Comparison of ENCODE assay signal across 17 mouse cellular contexts in the genomic region with DNA sequence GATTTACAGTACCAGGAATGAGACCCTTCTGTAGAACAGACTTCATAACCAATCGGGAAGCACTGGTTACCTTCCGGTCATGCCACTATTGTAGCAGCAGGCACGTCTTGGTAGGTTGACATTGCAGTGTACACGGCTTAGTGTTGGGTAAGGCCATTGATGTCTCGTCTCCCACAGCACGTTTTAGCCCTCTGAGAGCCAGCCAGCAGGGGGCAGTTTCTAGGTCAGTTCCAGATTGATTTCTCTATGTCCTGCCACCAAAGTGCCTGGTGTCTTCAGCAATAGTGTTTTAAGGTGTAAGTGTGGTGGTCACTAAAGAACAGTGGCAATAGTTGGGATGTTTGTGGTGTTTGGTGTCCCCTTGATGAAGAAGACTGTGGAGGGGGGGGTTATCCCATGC.
"Had no signal": no experiment of that assay in that cellular context is flagged by ENCODE, and none has a peak within 500 bp of the region (broad histone marks: within the 10 kb centered on the region; RNA-seq: fewer than 3 reads in every experiment).

No protein-coding gene starts in this region.

- H3K36me3 ChIP-seq: limb, embryonic 13.5 days; liver, embryonic 13.5 days; midbrain, embryonic 10.5 days; neural tube, embryonic 12.5 days; stomach, embryonic 15.5 days had no signal

- H3K4me3 ChIP-seq: limb, embryonic 13.5 days; liver, embryonic 13.5 days; midbrain, embryonic 10.5 days; myocyte; neural tube, embryonic 12.5 days; stomach, embryonic 15.5 days had no signal

- DNase-seq: kidney, adult 9 months; kidney, postnatal 36 days; layer of hippocampus, adult 9-11 months; left cerebral cortex, postnatal 4 days; liver, embryonic 13.5 days; lung, adult 2 months; lung, postnatal 4 days; midbrain, embryonic 14.5 days; thymus, adult 2 months; thymus, postnatal 25 days had no signal

- H3K9ac ChIP-seq: limb, embryonic 13.5 days; liver, embryonic 13.5 days; neural tube, embryonic 12.5 days; stomach, embryonic 15.5 days had no signal

- H3K27me3 ChIP-seq: limb, embryonic 13.5 days; liver, embryonic 13.5 days; neural tube, embryonic 12.5 days; stomach, embryonic 15.5 days had no signal

- H3K4me1 ChIP-seq: limb, embryonic 13.5 days; liver, embryonic 13.5 days; midbrain, embryonic 10.5 days; neural tube, embryonic 12.5 days; stomach, embryonic 15.5 days had no signal

- ATAC-seq: lung, postnatal 0 days had no signal

- H3K9me3 ChIP-seq: limb, embryonic 13.5 days; liver, embryonic 13.5 days; midbrain, embryonic 10.5 days; neural tube, embryonic 12.5 days; stomach, embryonic 15.5 days had no signal

- H3K27ac ChIP-seq: kidney, postnatal 0 days; limb, embryonic 13.5 days; liver, embryonic 13.5 days; midbrain, embryonic 10.5 days; neural tube, embryonic 12.5 days; stomach, embryonic 15.5 days had no signal

- H3K4me2 ChIP-seq: limb, embryonic 13.5 days; liver, embryonic 13.5 days; neural tube, embryonic 12.5 days; stomach, embryonic 15.5 days had no signal
